9 mouse cellular contexts compared by ENCODE assay signal in genomic region chr10:128457676-128458075, GRCm38 (mm10). TPM values are rescaled to one million over a fixed set of nuclear protein-coding genes. Genes with fewer than 3 reads are reported as not detected.
DNase-seq lines count a peak whose midpoint lies in the region; ATAC-seq and TF ChIP-seq lines count a peak whose summit lies in the region.
"Had no signal": no experiment of that assay in that cellular context is flagged by ENCODE, and none has a peak within 500 bp of the region (broad histone marks: within the 10 kb centered on the region; RNA-seq: fewer than 3 reads in every experiment).

No protein-coding gene starts in this region.

- no peaks in the 10 kb centered on the region for H3K27me3 ChIP-seq in hindbrain, embryonic 14.5 days (ENCODE audit: control insufficient read depth, insufficient read depth, low read length)
- no peaks in the 10 kb centered on the region for H3K27me3 ChIP-seq in hindbrain, embryonic 12.5 days
- H3K27me3 ChIP-seq in midbrain, embryonic 12.5 days, result peaks cover 7% of the 10 kb centered on the region
- H3K27me3 ChIP-seq in midbrain, embryonic 11.5 days (ENCODE audit: control insufficient read depth, insufficient read depth, low read length), result no peaks in the 10 kb centered on the region
- no peaks in the 10 kb centered on the region for H3K27me3 ChIP-seq in kidney, embryonic 16.5 days (ENCODE audit: insufficient read depth, low read length)
- no peaks in the 10 kb centered on the region for H3K27me3 ChIP-seq in myocyte (ENCODE audit: control insufficient read depth, insufficient read depth, insufficient read length)
- H3K27me3 ChIP-seq: embryonic facial prominence, embryonic 12.5 days had no signal

- peak overlapping the region; percentile 89 for H3K4me3 ChIP-seq in hindbrain, embryonic 14.5 days (replicated peaks; ENCODE audit: low read length)
- no peak overlapping the region for H3K4me3 ChIP-seq in hindbrain, embryonic 12.5 days
- no peak overlapping the region for H3K4me3 ChIP-seq in midbrain, embryonic 12.5 days
- no peak overlapping the region for H3K4me3 ChIP-seq in midbrain, embryonic 11.5 days (ENCODE audit: low read depth, low read length)
- no peak overlapping the region for H3K4me3 ChIP-seq in kidney, embryonic 16.5 days (ENCODE audit: low read length)
- H3K4me3 ChIP-seq in myocyte, result no peak overlapping the region

- no peak overlapping the region for H3K27ac ChIP-seq in hindbrain, embryonic 14.5 days
- no peak overlapping the region for H3K27ac ChIP-seq in hindbrain, embryonic 12.5 days
- no peak overlapping the region for H3K27ac ChIP-seq in midbrain, embryonic 12.5 days (replicated peaks)
- no peak overlapping the region for H3K27ac ChIP-seq in midbrain, embryonic 11.5 days (ENCODE audit: low read depth, low read length)
- H3K27ac ChIP-seq in kidney, embryonic 16.5 days (ENCODE audit: low read length), result no peak overlapping the region

- no peaks in the 10 kb centered on the region for H3K9me3 ChIP-seq in hindbrain, embryonic 14.5 days (ENCODE audit: control insufficient read depth, low read length)
- H3K9me3 ChIP-seq in hindbrain, embryonic 12.5 days (replicated peaks), result no peaks in the 10 kb centered on the region
- H3K9me3 ChIP-seq in midbrain, embryonic 12.5 days, result no peaks in the 10 kb centered on the region
- no peaks in the 10 kb centered on the region for H3K9me3 ChIP-seq in midbrain, embryonic 11.5 days (ENCODE audit: control insufficient read depth, low read length)
- H3K9me3 ChIP-seq in kidney, embryonic 16.5 days (ENCODE audit: low read length), result no peaks in the 10 kb centered on the region
- H3K9me3 ChIP-seq: embryonic facial prominence, embryonic 12.5 days had no signal

- peaks cover 17% of the 10 kb centered on the region for H3K79me2 ChIP-seq in myocyte (ENCODE audit: control insufficient read depth, insufficient read depth)

- ATAC-seq in hindbrain, embryonic 14.5 days (ENCODE audit: low FRiP score), result no peak
- no peak for ATAC-seq in hindbrain, embryonic 12.5 days (ENCODE audit: low FRiP score)
- ATAC-seq in midbrain, embryonic 12.5 days (ENCODE audit: low FRiP score, low read depth), result no peak
- no peak for ATAC-seq in midbrain, embryonic 11.5 days (ENCODE audit: low FRiP score)
- ATAC-seq in kidney, embryonic 16.5 days (ENCODE audit: low FRiP score, low TSS enrichment), result no peak

- H3K9ac ChIP-seq in hindbrain, embryonic 14.5 days, result no peak overlapping the region
- no peak overlapping the region for H3K9ac ChIP-seq in hindbrain, embryonic 12.5 days
- no peak overlapping the region for H3K9ac ChIP-seq in midbrain, embryonic 12.5 days (replicated peaks)
- H3K9ac ChIP-seq in midbrain, embryonic 11.5 days (ENCODE audit: low read length), result no peak overlapping the region
- no peak overlapping the region for H3K9ac ChIP-seq in kidney, embryonic 16.5 days (replicated peaks; ENCODE audit: low read length)

- H3K4me2 ChIP-seq in hindbrain, embryonic 14.5 days (replicated peaks), result 0 out of 2 replicates have a peak overlapping the region, but pooled peaks have one; percentile 76
- no peak overlapping the region for H3K4me2 ChIP-seq in hindbrain, embryonic 12.5 days (replicated peaks)
- 0 out of 2 replicates have a peak overlapping the region, but pooled peaks have one; percentile 85 for H3K4me2 ChIP-seq in midbrain, embryonic 12.5 days (replicated peaks)
- H3K4me2 ChIP-seq in midbrain, embryonic 11.5 days, result no peak overlapping the region
- H3K4me2 ChIP-seq in kidney, embryonic 16.5 days (replicated peaks; ENCODE audit: low read depth, low read length), result 0 out of 2 replicates have a peak overlapping the region, but pooled peaks have one; percentile 59
- peak overlapping the region; percentile 65 for H3K4me2 ChIP-seq in myocyte (ENCODE audit: low read depth)

- peaks cover 15% of the 10 kb centered on the region for H3K36me3 ChIP-seq in hindbrain, embryonic 14.5 days (replicated peaks; ENCODE audit: control insufficient read depth, insufficient read depth)
- H3K36me3 ChIP-seq in hindbrain, embryonic 12.5 days, result peaks cover 14% of the 10 kb centered on the region
- peaks cover 13% of the 10 kb centered on the region for H3K36me3 ChIP-seq in midbrain, embryonic 12.5 days
- peaks cover 2% of the 10 kb centered on the region; the same call in 1 of the 2 replicates for H3K36me3 ChIP-seq in midbrain, embryonic 11.5 days (ENCODE audit: control insufficient read depth, insufficient read depth, low read length)
- H3K36me3 ChIP-seq in kidney, embryonic 16.5 days (ENCODE audit: insufficient read depth, low read length), result peaks cover 6% of the 10 kb centered on the region; the same call in 1 of the 2 replicates
- peaks cover 13% of the 10 kb centered on the region for H3K36me3 ChIP-seq in myocyte (ENCODE audit: control insufficient read depth, insufficient read depth)

- no peak overlapping the region for H3ac ChIP-seq in myocyte (ENCODE audit: control insufficient read depth, insufficient read length)

- TF ChIP-seq POLR2A in myocyte (IDR thresholded peaks at IDR 0.05; ENCODE audit: insufficient read length, low read depth), result no peak

- peaks cover 7% of the 10 kb centered on the region; the same call in 1 of the 2 replicates for H3K4me1 ChIP-seq in hindbrain, embryonic 14.5 days (replicated peaks; ENCODE audit: control insufficient read depth, insufficient read depth, low read length)
- H3K4me1 ChIP-seq in hindbrain, embryonic 12.5 days, result peaks cover 12% of the 10 kb centered on the region
- H3K4me1 ChIP-seq in midbrain, embryonic 12.5 days, result peaks cover 12% of the 10 kb centered on the region
- peaks cover 7% of the 10 kb centered on the region for H3K4me1 ChIP-seq in midbrain, embryonic 11.5 days (ENCODE audit: control insufficient read depth, insufficient read depth, low read length)
- H3K4me1 ChIP-seq in kidney, embryonic 16.5 days (ENCODE audit: insufficient read depth, low read length), result peaks cover 17% of the 10 kb centered on the region

- no peak for DNase-seq in hindbrain, embryonic 14.5 days (ENCODE audit: low spot score)
- no peak for DNase-seq in midbrain, embryonic 11.5 days (ENCODE audit: low spot score, missing footprints)
- DNase-seq in adrenal gland, adult (ENCODE audit: inconsistent age in 2 of 2, low spot score in 1 of 2), result no peak
- no peak for DNase-seq in left cerebral cortex, postnatal 4 days

- intact Hi-C loops in left cerebral cortex, postnatal 4 days (cut with DNase I), result loop anchor here (5.0 kb wide), 2 partner anchors 45 to 95 kb away; partner anchors contain the start of genes Nabp2 and Rnf41

- 85% methylated on average over 6 of the region's 6 CpGs for WGBS in hindbrain, embryonic 14.5 days
- WGBS in hindbrain, embryonic 12.5 days, result 85% methylated on average over 6 of the region's 6 CpGs
- WGBS in midbrain, embryonic 12.5 days, result 90% methylated on average over 6 of the region's 6 CpGs
- 89% methylated on average over 6 of the region's 6 CpGs for WGBS in midbrain, embryonic 11.5 days
- 75% methylated on average over 6 of the region's 6 CpGs for WGBS in kidney, embryonic 16.5 days

RNA-seq across cellular contexts. Expression of gene Smarcc2, which starts 1.4 kb away (rescaled TPM):
- 184 and 191 TPM in 2 replicates for polyA plus RNA-seq in hindbrain, embryonic 14.5 days (2014; fragmentation: Nextera tagmentation; extraction: Ambion mirVana)
- polyA plus RNA-seq in hindbrain, embryonic 12.5 days (2016; fragmentation: Nextera tagmentation; extraction: Ambion mirVana), result 195 and 215 TPM in 2 replicates
- 188 and 202 TPM in 2 replicates for polyA plus RNA-seq in midbrain, embryonic 12.5 days (2016; fragmentation: Nextera tagmentation; extraction: Ambion mirVana)
- polyA plus RNA-seq in midbrain, embryonic 11.5 days (2014; fragmentation: Nextera tagmentation; extraction: Ambion mirVana), result 124 and 138 TPM in 2 replicates
- 64.5 and 75.9 TPM in 2 replicates for polyA plus RNA-seq in kidney, embryonic 16.5 days (2015; fragmentation: Nextera tagmentation; extraction: Ambion mirVana)
- 52.5 TPM for polyA plus RNA-seq in myocyte (2012; fragmentation: generic; extraction: Trizol)
- 100 to 1,000 TPM; 295 to 311 TPM for total RNA-seq in left cerebral cortex, postnatal 4 days (2021)

RNA-seq across cellular contexts. Expression of gene Myl6, which starts 36.3 kb away (rescaled TPM):
- polyA plus RNA-seq in hindbrain, embryonic 14.5 days (2014; fragmentation: Nextera tagmentation; extraction: Ambion mirVana), result 825 and 884 TPM in 2 replicates
- polyA plus RNA-seq in hindbrain, embryonic 12.5 days (2016; fragmentation: Nextera tagmentation; extraction: Ambion mirVana), result 836 and 860 TPM in 2 replicates
- 747 and 793 TPM in 2 replicates for polyA plus RNA-seq in midbrain, embryonic 12.5 days (2016; fragmentation: Nextera tagmentation; extraction: Ambion mirVana)
- polyA plus RNA-seq in midbrain, embryonic 11.5 days (2014; fragmentation: Nextera tagmentation; extraction: Ambion mirVana), result 683 and 746 TPM in 2 replicates
- 1,255 and 1,413 TPM in 2 replicates for polyA plus RNA-seq in kidney, embryonic 16.5 days (2015; fragmentation: Nextera tagmentation; extraction: Ambion mirVana)
- polyA plus RNA-seq in myocyte (2012; fragmentation: generic; extraction: Trizol), result 2,234 TPM
- 100 to 1,000 TPM; 499 to 509 TPM for total RNA-seq in left cerebral cortex, postnatal 4 days (2021)

RNA-seq across cellular contexts. Expression of gene Myl6b, which starts 40.8 kb away (rescaled TPM):
- polyA plus RNA-seq in hindbrain, embryonic 14.5 days (2014; fragmentation: Nextera tagmentation; extraction: Ambion mirVana), result 5.8 and 6.1 TPM in 2 replicates
- 2.9 and 3.3 TPM in 2 replicates for polyA plus RNA-seq in hindbrain, embryonic 12.5 days (2016; fragmentation: Nextera tagmentation; extraction: Ambion mirVana)
- polyA plus RNA-seq in midbrain, embryonic 12.5 days (2016; fragmentation: Nextera tagmentation; extraction: Ambion mirVana), result 2.7 and 3.0 TPM in 2 replicates
- 3.4 and 3.7 TPM in 2 replicates for polyA plus RNA-seq in midbrain, embryonic 11.5 days (2014; fragmentation: Nextera tagmentation; extraction: Ambion mirVana)
- 4.2 and 5.7 TPM in 2 replicates for polyA plus RNA-seq in kidney, embryonic 16.5 days (2015; fragmentation: Nextera tagmentation; extraction: Ambion mirVana)
- 734 TPM for polyA plus RNA-seq in myocyte (2012; fragmentation: generic; extraction: Trizol)
- total RNA-seq in left cerebral cortex, postnatal 4 days (2021), result 10 to 100 TPM; 61.7 to 65.2 TPM

RNA-seq across cellular contexts. Expression of gene Rnf41, which starts 46.2 kb away (rescaled TPM):
- 70.9 and 83.7 TPM in 2 replicates for polyA plus RNA-seq in hindbrain, embryonic 14.5 days (2014; fragmentation: Nextera tagmentation; extraction: Ambion mirVana)
- 60.8 and 61.4 TPM in 2 replicates for polyA plus RNA-seq in hindbrain, embryonic 12.5 days (2016; fragmentation: Nextera tagmentation; extraction: Ambion mirVana)
- 57.6 and 60.7 TPM in 2 replicates for polyA plus RNA-seq in midbrain, embryonic 12.5 days (2016; fragmentation: Nextera tagmentation; extraction: Ambion mirVana)
- 43.1 and 43.8 TPM in 2 replicates for polyA plus RNA-seq in midbrain, embryonic 11.5 days (2014; fragmentation: Nextera tagmentation; extraction: Ambion mirVana)
- 52.5 and 52.6 TPM in 2 replicates for polyA plus RNA-seq in kidney, embryonic 16.5 days (2015; fragmentation: Nextera tagmentation; extraction: Ambion mirVana)
- polyA plus RNA-seq in myocyte (2012; fragmentation: generic; extraction: Trizol), result 35.2 TPM
- total RNA-seq in left cerebral cortex, postnatal 4 days (2021), result 10 to 100 TPM; 92.0 to 94.7 TPM

RNA-seq across cellular contexts. Expression of gene Nabp2, which starts 46.4 kb away (rescaled TPM):
- 134 and 140 TPM in 2 replicates for polyA plus RNA-seq in hindbrain, embryonic 14.5 days (2014; fragmentation: Nextera tagmentation; extraction: Ambion mirVana)
- 102 and 104 TPM in 2 replicates for polyA plus RNA-seq in hindbrain, embryonic 12.5 days (2016; fragmentation: Nextera tagmentation; extraction: Ambion mirVana)
- polyA plus RNA-seq in midbrain, embryonic 12.5 days (2016; fragmentation: Nextera tagmentation; extraction: Ambion mirVana), result 127 and 147 TPM in 2 replicates
- polyA plus RNA-seq in midbrain, embryonic 11.5 days (2014; fragmentation: Nextera tagmentation; extraction: Ambion mirVana), result 131 and 154 TPM in 2 replicates
- polyA plus RNA-seq in kidney, embryonic 16.5 days (2015; fragmentation: Nextera tagmentation; extraction: Ambion mirVana), result 81.7 and 94.8 TPM in 2 replicates
- polyA plus RNA-seq in myocyte (2012; fragmentation: generic; extraction: Trizol), result 115 TPM
- 10 to 100 TPM; 95.1 to 99.1 TPM for total RNA-seq in left cerebral cortex, postnatal 4 days (2021)

Comparison
In these comparisons a context has a peak if more than half of its experiments do, and no peak if none do; other contexts are left out.
1. H3K4me2 ChIP-seq: peak in hindbrain, embryonic 14.5 days (single experiment), midbrain, embryonic 12.5 days (single experiment), kidney, embryonic 16.5 days (single experiment) and myocyte (single experiment); none in hindbrain, embryonic 12.5 days (single experiment) and midbrain, embryonic 11.5 days (single experiment).
2. RNA of gene Myl6b, which starts 40.8 kb away (polyA plus RNA-seq): 734 TPM in myocyte (single experiment); 5.8 to 6.1 TPM in hindbrain, embryonic 14.5 days, 4.2 to 5.7 TPM in kidney, embryonic 16.5 days, 3.4 to 3.7 TPM in midbrain, embryonic 11.5 days, 2.7 to 3.0 TPM in midbrain, embryonic 12.5 days and 2.9 to 3.3 TPM in hindbrain, embryonic 12.5 days; every median in the first group is over 100 times any median in the second.